Mouse (Mus musculus) lung, embryonic 14.5 days (tissue): ENCODE results near the gene Iqca. TPM values are rescaled to one million over a fixed set of nuclear protein-coding genes. Genes with fewer than 3 reads are reported as not detected.

ENCODE experiments used
- ATAC-seq: fragments of 200-750 bp; cut with Nextera tagmentation; 2 replicates; pipeline ENCODE4 v1.8.0; 2017; ENCODE audit warnings: mild to moderate bottlenecking, moderate TSS enrichment, moderate library complexity; ENCODE audit not compliant: insufficient read depth
- DNase-seq: peaks from one replicate; pipeline ENCODE4 v3.0.0-alpha.2; 2015
- H3K27ac ChIP-seq: fragments of 300-500 bp; sonication (generic); 2 replicates; pipeline ENCODE4 v1.5.1; 2014; ENCODE audit warnings: low read depth, mild to moderate bottlenecking, moderate library complexity
- H3K27me3 ChIP-seq: fragments of 300-500 bp; sonication (generic); 2 replicates; pipeline ENCODE4 v1.6.1; 2014; ENCODE audit warnings: low read length, control low read depth; ENCODE audit not compliant: insufficient read depth
- H3K36me3 ChIP-seq: fragments of 300-500 bp; sonication (generic); 2 replicates; pipeline ENCODE4 v1.6.1; 2014; ENCODE audit warnings: control low read depth; ENCODE audit not compliant: insufficient read depth
- H3K4me1 ChIP-seq: fragments of 300-500 bp; sonication (generic); 2 replicates; pipeline ENCODE4 v1.6.1; 2014; ENCODE audit warnings: antibody characterized with exemption, control low read depth; ENCODE audit not compliant: insufficient read depth
- H3K4me2 ChIP-seq: fragments of 300-500 bp; sonication (generic); 2 replicates; pipeline ENCODE4 v1.6.1; 2014; ENCODE audit warnings: mild to moderate bottlenecking
- H3K4me3 ChIP-seq: fragments of 300-500 bp; sonication (generic); 2 replicates; pipeline ENCODE4 v1.5.1; 2014; ENCODE audit warnings: low read depth, low read length
- H3K9ac ChIP-seq: fragments of 300-500 bp; sonication (generic); 2 replicates; pipeline ENCODE4 v1.6.1; 2014
- H3K9me3 ChIP-seq: fragments of 300-500 bp; sonication (generic); 2 replicates; pipeline ENCODE4 v1.6.1; 2016; ENCODE audit warnings: low read depth, low read length, control low read depth
- CTCF ChIP-seq: IDR thresholded peaks from 2 replicates; pipeline ENCODE4 v1.5.1; 2016; ENCODE audit warnings: antibody characterized with exemption, low read depth
- WGBS: fragments of 180-500 bp; shearing (Covaris S2); extraction: QIAGEN DNeasy Blood & Tissue Kit; methylation state at CpG from one replicate; pipeline ENCODE4 v1.1.7; 2014; 5-methylcytosine and 5-hydroxymethylcytosine counted together
- polyA plus RNA-seq: library from polyadenylated mRNA; unstranded; fragments of >200 nt; fragmentation: Nextera tagmentation; extraction: Ambion mirVana; gene quantifications from 2 replicates; pipeline ENCODE4 v1.2.1, GENCODE M21; 2014

The Iqca gene
- polyA plus RNA-seq: 0.11 and 0.14 TPM in 2 replicates

- ATAC-seq (peak; percentile 95), DNase-seq (peak; percentile 87)
- H3K27ac ChIP-seq: no peak within 1 kb of the TSS
- H3K4me2 ChIP-seq: peak within 1 kb of the TSS; percentile 52
- H3K36me3 ChIP-seq: no peaks in the 10 kb centered on the region
- H3K4me1 ChIP-seq: 0 out of 2 replicates have a peak, but pooled peaks cover 8% of the 10 kb centered on the region
- peak within 1 kb of the TSS; percentile 17; the same call in 1 of the 2 replicates for H3K4me3 ChIP-seq
- no peaks in the 10 kb centered on the region for H3K27me3 ChIP-seq
- H3K9me3 ChIP-seq: no peaks in the 10 kb centered on the region
- H3K9ac ChIP-seq: no peak within 1 kb of the TSS; the same call in 1 of the 2 replicates
- 4% methylated on average over 18 of the region's 18 CpGs for WGBS
- TF ChIP-seq CTCF: no peak
Measured at GRCm38 (mm10) chr1:90153099-90153744, at the start of gene Iqca. Gene Iqca (minus strand): TSS chr1:90153401.

- H3K9me3 ChIP-seq: no peaks in the 10 kb centered on the region
- H3K4me2 ChIP-seq: peak overlapping the region; percentile 61
- H3K4me1 ChIP-seq: 0 out of 2 replicates have a peak, but pooled peaks cover 9% of the 10 kb centered on the region
- no peaks in the 10 kb centered on the region for H3K36me3 ChIP-seq
- WGBS: 15% methylated on average over 23 of the region's 23 CpGs
- H3K27me3 ChIP-seq: peaks cover 23% of the 10 kb centered on the region
- no peak overlapping the region for H3K4me3 ChIP-seq
- ATAC-seq: peak; percentile 37; the same call in 1 of the 2 replicates
- peak; percentile 49; the same call in 1 of the 2 replicates for TF ChIP-seq CTCF
- peak; percentile 77 for DNase-seq
- H3K27ac ChIP-seq: no peak overlapping the region
- H3K9ac ChIP-seq: no peak overlapping the region
Measured at GRCm38 (mm10) chr1:90202207-90202978, 49.2 kb upstream of the Iqca start.

- Histone ChIP-seq H3K9me3 (no peaks in the 10 kb centered on the region), H3K4me3 (no peak overlapping the region), H3K9ac (no peak overlapping the region), H3K4me1 (0 out of 2 replicates have a peak, but pooled peaks cover 9% of the 10 kb centered on the region), H3K27me3 (peaks cover 20% of the 10 kb centered on the region), H3K27ac (no peak overlapping the region), H3K4me2 (no peak overlapping the region), H3K36me3 (no peaks in the 10 kb centered on the region)
- DNase-seq: no peak
- TF ChIP-seq CTCF: no peak
- no peak for ATAC-seq
- 46% methylated on average over 2 of the region's 2 CpGs for WGBS
Measured at GRCm38 (mm10) chr1:90201655-90202054, 48.5 kb upstream of the Iqca start.

- peaks cover 20% of the 10 kb centered on the region for H3K27me3 ChIP-seq
- DNase-seq: no peak
- H3K9ac ChIP-seq: no peak overlapping the region
- no peaks in the 10 kb centered on the region for H3K36me3 ChIP-seq
- ATAC-seq: no peak
- H3K9me3 ChIP-seq: no peaks in the 10 kb centered on the region
- no peak for TF ChIP-seq CTCF
- H3K4me3 ChIP-seq: no peak overlapping the region
- H3K4me1 ChIP-seq: 0 out of 2 replicates have a peak, but pooled peaks cover 9% of the 10 kb centered on the region
- H3K27ac ChIP-seq: no peak overlapping the region
- H3K4me2 ChIP-seq: no peak overlapping the region
- 74% methylated on average over 5 of the region's 5 CpGs for WGBS
Measured at GRCm38 (mm10) chr1:90201246-90201645, 48.0 kb upstream of the Iqca start.

GRCm38 (mm10) chr1:90189046-90189445 is 35.8 kb upstream of the Iqca start:
- no peak overlapping the region for H3K4me2 ChIP-seq
- DNase-seq (no peak), ATAC-seq (no peak)
- H3K27ac ChIP-seq: no peak overlapping the region
- WGBS: 92% methylated on average over 6 of the region's 6 CpGs
- TF ChIP-seq CTCF: no peak
- H3K9ac ChIP-seq: no peak overlapping the region
- no peaks in the 10 kb centered on the region for H3K4me1 ChIP-seq
- H3K9me3 ChIP-seq: no peaks in the 10 kb centered on the region
- no peak overlapping the region for H3K4me3 ChIP-seq
- no peaks in the 10 kb centered on the region for H3K27me3 ChIP-seq
- no peaks in the 10 kb centered on the region for H3K36me3 ChIP-seq

- no peak overlapping the region for H3K9ac ChIP-seq
- no peak overlapping the region for H3K27ac ChIP-seq
- H3K9me3 ChIP-seq: no peaks in the 10 kb centered on the region
- no peak for ATAC-seq
- no peak for TF ChIP-seq CTCF
- no peaks in the 10 kb centered on the region for H3K4me1 ChIP-seq
- no peak for DNase-seq
- no peaks in the 10 kb centered on the region for H3K36me3 ChIP-seq
- no peak overlapping the region for H3K4me3 ChIP-seq
- H3K27me3 ChIP-seq: no peaks in the 10 kb centered on the region
- WGBS: 87% methylated on average over 5 of the region's 5 CpGs
- no peak overlapping the region for H3K4me2 ChIP-seq
Measured at GRCm38 (mm10) chr1:90186874-90187273, 33.7 kb upstream of the Iqca start.

GRCm38 (mm10) chr1:90186173-90186572 is 33.0 kb upstream of the Iqca start:
- no peak overlapping the region for H3K4me3 ChIP-seq
- 63% methylated on average over 4 of the region's 4 CpGs for WGBS
- no peaks in the 10 kb centered on the region for H3K36me3 ChIP-seq
- TF ChIP-seq CTCF: no peak
- ATAC-seq: no peak
- H3K9me3 ChIP-seq: no peaks in the 10 kb centered on the region
- no peak for DNase-seq
- H3K4me2 ChIP-seq: no peak overlapping the region
- no peak overlapping the region for H3K9ac ChIP-seq
- H3K4me1 ChIP-seq: no peaks in the 10 kb centered on the region
- no peaks in the 10 kb centered on the region for H3K27me3 ChIP-seq
- H3K27ac ChIP-seq: no peak overlapping the region
